Mouse (Mus musculus) megakaryocyte, embryonic 14.5 days (primary cell): Measurements from ENCODE around the gene Parp16.

Experiments used
- FLI1 ChIP-seq: IDR thresholded peaks from 2 replicates; pipeline ENCODE4 v1.6.1; 2012; ENCODE audit warnings: low read length, inconsistent platforms, mixed read lengths
- GATA1 ChIP-seq: IDR thresholded peaks from 3 replicates; pipeline ENCODE4 v1.6.1; 2012; ENCODE audit warnings: mixed read lengths, low read length, inconsistent platforms, borderline replicate concordance

DNA sequence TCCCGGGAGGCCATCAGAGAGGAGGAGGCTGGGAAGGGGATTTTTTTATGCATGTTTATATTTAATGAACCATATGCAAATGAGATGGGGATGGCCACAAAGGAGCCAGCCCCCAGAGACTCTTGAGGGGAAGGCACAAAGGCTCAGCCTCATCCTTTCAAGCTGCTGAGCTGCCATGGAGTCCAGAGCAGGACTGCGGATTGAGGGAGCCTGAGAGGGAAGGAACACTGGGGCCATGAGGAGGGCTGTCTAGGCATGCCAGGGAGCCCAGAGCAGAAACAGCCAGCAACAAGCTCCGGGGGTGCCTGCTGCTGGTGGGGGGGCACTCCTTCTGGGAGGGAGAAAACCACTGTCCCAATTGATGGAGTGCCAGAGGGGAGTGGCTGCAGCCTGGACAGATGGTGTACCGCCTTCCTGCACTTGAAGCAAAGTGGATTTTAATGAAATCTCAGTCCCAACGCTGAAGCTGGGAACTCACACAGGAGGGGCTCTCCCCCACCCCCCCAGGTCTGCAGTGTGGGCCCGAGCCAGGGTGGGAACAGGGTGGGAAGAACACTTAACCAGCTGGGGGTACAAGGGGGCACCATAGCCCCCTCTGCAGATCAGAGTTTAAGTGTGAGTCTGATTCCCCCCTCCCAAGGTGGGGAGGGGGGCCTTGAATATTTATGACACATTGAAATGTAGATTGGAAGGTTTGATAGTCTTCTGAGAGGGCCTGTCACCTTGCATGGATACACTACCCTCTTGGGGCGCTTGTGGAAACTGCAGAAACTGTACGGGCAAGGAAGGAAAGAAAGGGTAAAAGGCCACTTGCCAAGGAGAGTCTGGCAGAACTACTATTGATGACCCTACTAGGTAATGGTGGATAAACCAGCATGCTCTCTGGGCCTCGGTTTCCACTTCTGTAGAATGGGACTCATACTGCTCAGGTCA lies 18.9 kb upstream of the Parp16 start:
- TF ChIP-seq GATA1 (no peak), FLI1 (no peak)
